Mouse (Mus musculus) mature B cell (primary cell): ENCODE data around the gene Lect2.

ENCODE experiments used
- in situ Hi-C: fragments of 300-500 bp; cut with MboI; formaldehyde crosslinking; loops from 2 replicates; pipeline ENCODE4 v1.14.3; 2019

The Lect2 gene

GRCm38 (mm10) chr13:56555957-56556356, 7.7 kb upstream of the Lect2 start:
- in situ Hi-C loops, result no loop called here

- in situ Hi-C loops, result no loop called here
Observed at GRCm38 (mm10) chr13:56554409-56554808, 6.1 kb upstream of the Lect2 start.

- in situ Hi-C loops, result no loop called here
Observed at GRCm38 (mm10) chr13:56553923-56554322, 5.6 kb upstream of the Lect2 start.

GRCm38 (mm10) chr13:56551661-56552060, 3.4 kb upstream of the Lect2 start:
- in situ Hi-C loops, result no loop called here

GRCm38 (mm10) chr13:56550574-56550973, 2.3 kb upstream of the Lect2 start:
- in situ Hi-C loops, result no loop called here

- in situ Hi-C loops, result no loop called here
Observed at GRCm38 (mm10) chr13:56549364-56549763, 1.1 kb upstream of the Lect2 start.

GRCm38 (mm10) chr13:56544956-56545355, 3.3 kb downstream of the Lect2 start:
- in situ Hi-C loops, result no loop called here

GRCm38 (mm10) chr13:56543805-56544204, 4.5 kb downstream of the Lect2 start:
- in situ Hi-C loops, result no loop called here

- in situ Hi-C loops, result no loop called here
Observed at GRCm38 (mm10) chr13:56539846-56540245, 8.5 kb downstream of the Lect2 start.

- in situ Hi-C loops, result no loop called here
Observed at GRCm38 (mm10) chr13:56537026-56537425, 11.3 kb downstream of the Lect2 start.

GRCm38 (mm10) chr13:56535570-56535969, 12.7 kb downstream of the Lect2 start:
- in situ Hi-C loops, result no loop called here

- in situ Hi-C loops, result no loop called here
Observed at GRCm38 (mm10) chr13:56534931-56535330, 13.4 kb downstream of the Lect2 start.

- in situ Hi-C loops, result no loop called here
Observed at GRCm38 (mm10) chr13:56529685-56530084, 18.6 kb downstream of the Lect2 start.

GRCm38 (mm10) chr13:56529031-56529430, 19.3 kb downstream of the Lect2 start:
- in situ Hi-C loops, result no loop called here

GRCm38 (mm10) chr13:56528281-56528680, 20.0 kb downstream of the Lect2 start:
- in situ Hi-C loops, result no loop called here

GRCm38 (mm10) chr13:56527846-56528245, 20.5 kb downstream of the Lect2 start:
- in situ Hi-C loops, result no loop called here

GRCm38 (mm10) chr13:56526871-56527270, 21.4 kb downstream of the Lect2 start:
- in situ Hi-C loops, result no loop called here

GRCm38 (mm10) chr13:56522821-56523167, 25.5 kb downstream of the Lect2 start:
- in situ Hi-C loops, result no loop called here

GRCm38 (mm10) chr13:56522081-56522820, 26.1 kb downstream of the Lect2 start, which contains the start of gene Fbxl21:
TSS of gene Fbxl21 (plus strand) at chr13:56522472.
- in situ Hi-C loops, result no loop called here

- in situ Hi-C loops, result no loop called here
Observed at GRCm38 (mm10) chr13:56516816-56517215, 31.5 kb downstream of the Lect2 start.

GRCm38 (mm10) chr13:56516311-56516710, 32.0 kb downstream of the Lect2 start:
- in situ Hi-C loops, result no loop called here

- in situ Hi-C loops, result no loop called here
Observed at GRCm38 (mm10) chr13:56513595-56513994, 34.7 kb downstream of the Lect2 start.

GRCm38 (mm10) chr13:56509796-56510195, 38.5 kb downstream of the Lect2 start:
- in situ Hi-C loops, result no loop called here

GRCm38 (mm10) chr13:56506871-56507496, 41.3 kb downstream of the Lect2 start:
- in situ Hi-C loops, result no loop called here
